Mouse (Mus musculus) right cerebral cortex, postnatal 36 days (tissue): ENCODE data around the gene Krtap19-5.

Experiments used
- DNase-seq, 2 experiments: peaks; one replicate each; pipeline ENCODE4 v3.0.0; 2022; ENCODE audit warnings: low spot score in 2 of 2, mixed read lengths in 1 of 2

Gene Krtap19-5

GRCm38 (mm10) chr16:88896357-88896756, at the start of gene Krtap19-5:
TSS of gene Krtap19-5 (minus strand) at chr16:88896457.
- no peak for DNase-seq

- no peak for DNase-seq
These were observed 44.8 kb upstream of the Krtap19-5 start for GRCm38 (mm10) chr16:88941106-88941505.

GRCm38 (mm10) chr16:88938252-88938651, 42.0 kb upstream of the Krtap19-5 start:
- DNase-seq = no peak

- no peak for DNase-seq
These were observed 35.9 kb upstream of the Krtap19-5 start, which contains the start of gene Krtap19-9b for GRCm38 (mm10) chr16:88932165-88932564. TSS of gene Krtap19-9b (minus strand) at chr16:88932265.

GRCm38 (mm10) chr16:88886870-88887269, 9.4 kb downstream of the Krtap19-5 start:
- DNase-seq = no peak

GRCm38 (mm10) chr16:88884989-88885388, 11.3 kb downstream of the Krtap19-5 start, which contains the start of gene Krtap19-4:
TSS of gene Krtap19-4 (minus strand) at chr16:88885089.
- DNase-seq = no peak

GRCm38 (mm10) chr16:88877938-88878337, 18.3 kb downstream of the Krtap19-5 start, which contains the start of gene Krtap19-3:
TSS of gene Krtap19-3 (minus strand) at chr16:88878038.
- DNase-seq = no peak

GRCm38 (mm10) chr16:88874169-88874568, 22.1 kb downstream of the Krtap19-5 start, which contains the start of gene Krtap19-2:
TSS of gene Krtap19-2 (minus strand) at chr16:88874269.
- no peak for DNase-seq

- DNase-seq = no peak
These were observed 26.9 kb downstream of the Krtap19-5 start, which contains the start of gene Krtap19-1 for GRCm38 (mm10) chr16:88869311-88869710. TSS of gene Krtap19-1 (minus strand) at chr16:88869411.

- no peak for DNase-seq
These were observed 31.3 kb downstream of the Krtap19-5 start for GRCm38 (mm10) chr16:88864887-88865407.

- no peak for DNase-seq
These were observed 44.8 kb downstream of the Krtap19-5 start for GRCm38 (mm10) chr16:88851450-88851849.

GRCm38 (mm10) chr16:88848558-88848957, 47.7 kb downstream of the Krtap19-5 start:
- DNase-seq = no peak

- no peak for DNase-seq
These were observed 48.9 kb downstream of the Krtap19-5 start for GRCm38 (mm10) chr16:88847363-88847762.
